Mouse (Mus musculus) T-helper 1 cell (primary cell): Measurements from ENCODE around the gene Foxi1.

ENCODE experiments used
- in situ Hi-C: fragments of 300-600 bp; cut with MboI, MseI; formaldehyde crosslinking; loops from one replicate; pipeline ENCODE4 v1.15.1; 2025; ENCODE audit warnings: high pct_unique_total_duplicates

The Foxi1 gene

GRCm38 (mm10) chr11:34207989-34208388, at the start of gene Foxi1:
Gene Foxi1 (minus strand): TSS chr11:34208089.
- in situ Hi-C loops = loop anchor here (25.0 kb wide), 1 partner anchor 96 kb away; no protein-coding TSS in a partner anchor

GRCm38 (mm10) chr11:34242979-34243378, 35.1 kb upstream of the Foxi1 start:
- in situ Hi-C loops = loop anchor here (25.0 kb wide), 1 partner anchor 569 kb away; no protein-coding TSS in a partner anchor

- in situ Hi-C loops = loop anchor here (25.0 kb wide), 1 partner anchor 572 kb away; no protein-coding TSS in a partner anchor
Observed at GRCm38 (mm10) chr11:34240252-34240651, 32.4 kb upstream of the Foxi1 start.

- in situ Hi-C loops = loop anchor here (25.0 kb wide), 1 partner anchor 573 kb away; no protein-coding TSS in a partner anchor
Observed at GRCm38 (mm10) chr11:34239691-34240090, 31.8 kb upstream of the Foxi1 start.

- in situ Hi-C loops = loop anchor here (25.0 kb wide), 1 partner anchor 575 kb away; no protein-coding TSS in a partner anchor
Observed at GRCm38 (mm10) chr11:34236885-34237284, 29.0 kb upstream of the Foxi1 start.

GRCm38 (mm10) chr11:34236091-34236759, 28.3 kb upstream of the Foxi1 start:
- in situ Hi-C loops = loop anchor here (25.0 kb wide), 1 partner anchor 576 kb away; no protein-coding TSS in a partner anchor

- in situ Hi-C loops = loop anchor here (25.0 kb wide), 1 partner anchor 583 kb away; no protein-coding TSS in a partner anchor
Observed at GRCm38 (mm10) chr11:34228758-34229364, 21.0 kb upstream of the Foxi1 start.

GRCm38 (mm10) chr11:34227180-34227579, 19.3 kb upstream of the Foxi1 start:
- in situ Hi-C loops = loop anchor here (25.0 kb wide), 1 partner anchor 585 kb away; no protein-coding TSS in a partner anchor

- in situ Hi-C loops = loop anchor here (5.0 to 25.0 kb wide), 2 partner anchors 108 to 488 kb away; no protein-coding TSS in a partner anchor
Observed at GRCm38 (mm10) chr11:34220596-34220995, 12.7 kb upstream of the Foxi1 start.

- in situ Hi-C loops = loop anchor here (5.0 to 25.0 kb wide), 3 partner anchors 61 to 266 kb away; no protein-coding TSS in a partner anchor
Observed at GRCm38 (mm10) chr11:34212853-34213252, 5.0 kb upstream of the Foxi1 start.

- in situ Hi-C loops = loop anchor here (25.0 kb wide), 1 partner anchor 90 kb away; no protein-coding TSS in a partner anchor
Observed at GRCm38 (mm10) chr11:34202769-34203168, 5.1 kb downstream of the Foxi1 start.

- in situ Hi-C loops = no loop called here
Observed at GRCm38 (mm10) chr11:34195142-34195541, 12.7 kb downstream of the Foxi1 start.

- in situ Hi-C loops = no loop called here
Observed at GRCm38 (mm10) chr11:34194158-34194941, 13.5 kb downstream of the Foxi1 start.

- in situ Hi-C loops = no loop called here
Observed at GRCm38 (mm10) chr11:34193658-34194057, 14.2 kb downstream of the Foxi1 start.

- in situ Hi-C loops = no loop called here
Observed at GRCm38 (mm10) chr11:34184266-34184665, 23.6 kb downstream of the Foxi1 start.

GRCm38 (mm10) chr11:34181214-34182117, 26.4 kb downstream of the Foxi1 start:
- in situ Hi-C loops = no loop called here

GRCm38 (mm10) chr11:34178752-34179151, 29.1 kb downstream of the Foxi1 start:
- in situ Hi-C loops = no loop called here

- in situ Hi-C loops = no loop called here
Observed at GRCm38 (mm10) chr11:34176371-34176770, 31.5 kb downstream of the Foxi1 start.

GRCm38 (mm10) chr11:34171221-34171620, 36.7 kb downstream of the Foxi1 start:
- in situ Hi-C loops = no loop called here

GRCm38 (mm10) chr11:34169464-34169894, 38.4 kb downstream of the Foxi1 start:
- in situ Hi-C loops = no loop called here
